Mouse (Mus musculus) small intestine, adult 2 months (tissue): ENCODE data around the gene Jun. TPM values are rescaled to one million over a fixed set of nuclear protein-coding genes. Genes with fewer than 3 reads are reported as not detected.

Experiments
- H3K27ac ChIP-seq: fragments of 200-500 bp; 2 replicates; pipeline ENCODE4 v1.5.1; 2012; ENCODE audit warnings: low read depth, low read length, control low read depth, inconsistent platforms; ENCODE audit not compliant: insufficient read depth
- H3K27me3 ChIP-seq: fragments of 200-500 bp; 2 replicates; pipeline ENCODE4 v1.6.1; 2012; ENCODE audit warnings: mild to moderate bottlenecking, moderate library complexity, low read length, inconsistent platforms; ENCODE audit not compliant: control insufficient read depth, insufficient read depth
- H3K36me3 ChIP-seq: fragments of 200-500 bp; 2 replicates; pipeline ENCODE4 v1.6.1; 2012; ENCODE audit warnings: mild to moderate bottlenecking, low read length, control low read depth, inconsistent platforms; ENCODE audit not compliant: control insufficient read depth, insufficient read depth
- H3K4me1 ChIP-seq: fragments of 200-500 bp; 2 replicates; pipeline ENCODE4 v1.6.1; 2012; ENCODE audit warnings: low read length, inconsistent platforms, mixed read lengths; ENCODE audit not compliant: control insufficient read depth, insufficient read depth, insufficient read length
- H3K4me3 ChIP-seq: fragments of 200-500 bp; 2 replicates; pipeline ENCODE4 v1.5.1; 2012; ENCODE audit warnings: low read depth, mild to moderate bottlenecking, control low read depth, inconsistent platforms, low read length, moderate library complexity
- CTCF ChIP-seq: fragments of 200-500 bp; IDR thresholded peaks from 2 replicates; pipeline ENCODE4 v1.5.1; 2012; ENCODE audit warnings: low read depth, mild to moderate bottlenecking, control low read depth, inconsistent platforms, low read length, moderate library complexity, mixed read lengths; ENCODE audit not compliant: insufficient replicate concordance, insufficient read length; ENCODE audit errors: extremely low read depth
- POLR2A ChIP-seq: fragments of 200-500 bp; IDR thresholded peaks from 2 replicates; pipeline ENCODE4 v1.6.1; 2012; ENCODE audit warnings: low read depth, mild to moderate bottlenecking, control low read depth, inconsistent platforms, low read length, moderate library complexity
- WGBS: fragments of 180-500 bp; shearing (Covaris S2); methylation state at CpG from one replicate; pipeline ENCODE4 v1.1.7; 2018; 5-methylcytosine and 5-hydroxymethylcytosine counted together
- polyA plus RNA-seq: library from polyadenylated mRNA; depleted of rRNA; stranded (reverse); fragments of >200 nt; gene quantifications from 2 replicates; pipeline ENCODE4 v1.2.3, GENCODE M21; 2012

Gene Jun
- polyA plus RNA-seq, 1 experiment: 143 TPM

DNA sequence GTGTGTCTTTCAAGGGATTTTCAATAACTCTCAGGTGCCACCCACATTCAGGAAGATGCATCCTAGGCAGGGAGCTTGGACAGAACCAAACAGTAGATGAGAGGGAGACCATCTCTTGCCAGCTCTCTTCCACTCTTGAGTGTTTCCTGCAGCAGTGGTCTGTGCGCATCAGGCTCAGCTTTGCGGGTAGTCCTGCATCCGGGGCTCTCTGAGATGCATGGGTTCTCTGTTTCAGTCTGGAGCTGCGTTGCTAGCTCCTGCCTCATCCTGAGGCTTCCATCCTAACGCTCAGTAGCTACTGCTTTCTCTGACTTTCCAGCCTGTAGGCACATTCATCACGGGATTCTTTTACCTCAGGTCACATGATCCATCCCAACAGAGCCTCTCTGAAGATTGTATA, 43.9 kb upstream of the Jun start:
- WGBS: 92% methylated on average over 6 of the region's 6 CpGs
- Histone ChIP-seq H3K4me3 (no peak overlapping the region), H3K4me1 (no peaks in the 10 kb centered on the region), H3K27me3 (no peaks in the 10 kb centered on the region), H3K36me3 (no peaks in the 10 kb centered on the region), H3K27ac (no peak overlapping the region)
- TF ChIP-seq CTCF: no peak
- no peak for TF ChIP-seq POLR2A

DNA sequence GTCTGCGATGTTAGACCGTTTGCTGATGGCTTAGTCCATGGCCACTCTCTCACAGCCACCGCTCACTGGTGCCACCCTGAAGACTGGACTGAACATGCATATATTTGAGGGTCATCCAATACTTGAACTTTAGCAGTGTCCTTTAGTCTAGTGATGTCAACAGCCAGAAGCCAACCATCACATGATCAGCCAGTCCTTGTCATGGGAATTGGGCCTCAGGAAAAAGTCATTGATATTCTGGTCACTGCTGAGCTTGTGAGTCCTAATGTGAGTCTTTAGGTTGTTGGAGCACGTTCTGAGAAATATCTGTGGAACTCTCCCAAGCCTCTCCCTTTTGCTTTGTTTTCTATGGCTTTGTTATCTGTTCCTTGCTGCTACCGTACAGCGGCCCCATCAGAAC, 43.3 kb upstream of the Jun start:
- H3K27me3 ChIP-seq: no peaks in the 10 kb centered on the region
- no peak for TF ChIP-seq POLR2A
- no peak for TF ChIP-seq CTCF
- H3K4me1 ChIP-seq: no peaks in the 10 kb centered on the region
- H3K4me3 ChIP-seq: no peak overlapping the region
- 79% methylated on average over 6 of the region's 6 CpGs for WGBS
- no peak overlapping the region for H3K27ac ChIP-seq
- no peaks in the 10 kb centered on the region for H3K36me3 ChIP-seq

DNA sequence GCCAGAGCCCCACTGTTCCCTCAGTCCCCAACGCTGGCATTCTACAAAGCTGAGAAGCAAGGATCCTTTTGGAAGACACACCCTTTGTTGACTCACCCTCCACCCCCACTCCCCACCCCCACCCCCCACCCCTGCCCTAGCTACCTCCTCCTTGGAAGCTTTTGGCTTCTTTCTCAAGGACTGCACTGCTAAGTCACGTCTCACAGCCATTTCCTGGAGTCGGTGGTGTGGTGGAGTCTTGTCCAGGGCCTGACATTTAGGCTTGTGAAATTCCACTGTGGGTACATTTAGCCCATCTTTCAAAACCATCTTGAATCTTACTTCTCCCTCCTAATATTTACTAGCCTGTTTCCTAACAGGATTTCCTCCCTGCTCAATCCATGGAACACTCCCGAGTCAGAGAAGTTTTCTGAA, 42.7 kb upstream of the Jun start:
- no peak for TF ChIP-seq POLR2A
- no peak for TF ChIP-seq CTCF
- Histone ChIP-seq H3K27ac (0 out of 2 replicates have a peak overlapping the region, but pooled peaks have one; percentile 36), H3K36me3 (no peaks in the 10 kb centered on the region), H3K27me3 (no peaks in the 10 kb centered on the region), H3K4me1 (no peaks in the 10 kb centered on the region), H3K4me3 (no peak overlapping the region)
- WGBS: 26% methylated on average over 4 of the region's 4 CpGs

DNA sequence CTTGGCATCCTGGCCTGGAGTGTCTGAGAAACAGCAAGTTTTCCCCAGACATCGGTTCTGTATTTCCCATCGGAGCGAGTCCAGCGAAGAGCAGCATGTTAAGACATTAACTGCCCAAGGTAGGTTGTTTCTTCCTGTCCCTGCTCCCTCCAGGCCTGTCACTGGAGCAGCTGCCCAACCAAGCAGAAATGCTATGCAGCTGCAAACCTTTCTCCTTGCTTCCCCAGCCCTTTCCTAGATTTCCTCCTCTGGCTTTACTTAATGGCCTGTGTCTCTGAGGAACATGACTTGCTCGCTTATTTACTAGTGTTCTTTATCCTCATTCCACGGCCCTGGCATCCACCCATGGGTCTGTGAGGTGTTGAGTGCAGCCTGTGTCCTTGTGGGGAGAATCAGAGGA, 41.6 kb upstream of the Jun start:
- Histone ChIP-seq H3K27me3 (no peaks in the 10 kb centered on the region), H3K36me3 (no peaks in the 10 kb centered on the region), H3K4me1 (no peaks in the 10 kb centered on the region), H3K27ac (no peak overlapping the region), H3K4me3 (no peak overlapping the region)
- TF ChIP-seq POLR2A (no peak), CTCF (no peak)
- 86% methylated on average over 6 of the region's 6 CpGs for WGBS

DNA sequence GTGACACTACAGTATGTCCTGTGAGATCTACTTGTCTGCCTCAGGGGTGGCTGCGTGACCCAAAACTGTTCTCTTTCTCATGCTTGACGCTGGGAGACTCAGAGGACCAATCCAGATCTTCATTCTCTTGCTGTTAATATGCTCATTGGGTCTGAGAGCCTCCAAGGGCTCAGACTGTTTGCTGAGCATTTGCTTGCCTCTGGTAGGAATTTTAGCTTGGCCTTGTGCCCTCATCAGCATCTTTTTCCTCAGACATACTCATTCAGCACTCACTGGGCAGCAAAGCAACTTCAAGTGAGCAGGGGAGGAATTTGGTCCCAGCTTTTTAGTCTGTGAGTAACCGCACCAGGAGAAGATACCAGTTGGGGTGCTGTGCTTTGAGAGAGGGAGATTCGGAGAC, 40.5 kb upstream of the Jun start:
- Histone ChIP-seq H3K36me3 (no peaks in the 10 kb centered on the region), H3K4me1 (no peaks in the 10 kb centered on the region), H3K4me3 (no peak overlapping the region), H3K27me3 (no peaks in the 10 kb centered on the region), H3K27ac (no peak overlapping the region)
- TF ChIP-seq POLR2A: no peak
- TF ChIP-seq CTCF: no peak
- WGBS: 93% methylated on average over 4 of the region's 4 CpGs

DNA sequence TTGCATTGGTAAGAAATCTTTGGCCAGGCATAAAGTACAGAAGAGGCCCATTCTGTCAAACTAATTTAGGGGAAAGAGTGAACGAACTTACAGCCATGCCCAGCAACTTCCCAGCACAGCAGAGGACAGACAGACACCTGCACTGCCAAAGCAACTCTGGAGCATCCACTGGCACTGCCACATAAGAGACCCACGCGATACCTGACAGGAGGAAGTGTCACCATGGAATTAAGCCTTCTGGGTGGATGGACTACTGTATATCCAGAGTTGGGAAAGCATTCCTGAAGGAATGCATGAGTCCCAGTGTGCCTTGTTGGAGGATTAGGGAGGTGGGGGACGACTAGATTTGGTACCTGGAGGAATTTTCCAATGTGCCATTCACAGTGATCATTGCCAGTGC, 39.5 kb upstream of the Jun start:
- H3K36me3 ChIP-seq: no peaks in the 10 kb centered on the region
- 85% methylated on average over 4 of the region's 4 CpGs for WGBS
- H3K27me3 ChIP-seq: no peaks in the 10 kb centered on the region
- TF ChIP-seq CTCF (no peak), POLR2A (no peak)
- H3K4me1 ChIP-seq: no peaks in the 10 kb centered on the region
- no peak overlapping the region for H3K27ac ChIP-seq
- no peak overlapping the region for H3K4me3 ChIP-seq

DNA sequence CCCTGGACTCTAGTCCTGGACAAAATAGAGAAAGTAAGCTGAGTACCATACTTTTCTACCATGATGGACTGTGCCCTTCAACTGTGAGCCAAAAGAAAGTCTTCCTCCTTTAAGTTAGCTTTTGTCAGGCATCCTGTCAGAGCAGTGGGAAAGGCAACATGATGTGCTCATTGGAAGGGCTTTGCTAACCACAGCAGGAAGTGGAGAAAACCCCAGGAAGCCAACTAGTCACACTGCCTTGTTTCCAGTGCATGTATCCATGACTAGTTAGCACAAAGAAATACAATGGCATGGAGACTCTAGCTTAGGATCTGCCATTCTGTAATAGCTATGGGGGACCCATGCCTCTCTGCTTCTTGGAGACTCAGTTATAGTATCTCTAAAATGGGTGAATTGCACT, 37.9 kb upstream of the Jun start:
- no peak overlapping the region for H3K27ac ChIP-seq
- no peaks in the 10 kb centered on the region for H3K36me3 ChIP-seq
- TF ChIP-seq CTCF: no peak
- no peak for TF ChIP-seq POLR2A
- no peaks in the 10 kb centered on the region for H3K27me3 ChIP-seq
- no peaks in the 10 kb centered on the region for H3K4me1 ChIP-seq
- H3K4me3 ChIP-seq: no peak overlapping the region

DNA sequence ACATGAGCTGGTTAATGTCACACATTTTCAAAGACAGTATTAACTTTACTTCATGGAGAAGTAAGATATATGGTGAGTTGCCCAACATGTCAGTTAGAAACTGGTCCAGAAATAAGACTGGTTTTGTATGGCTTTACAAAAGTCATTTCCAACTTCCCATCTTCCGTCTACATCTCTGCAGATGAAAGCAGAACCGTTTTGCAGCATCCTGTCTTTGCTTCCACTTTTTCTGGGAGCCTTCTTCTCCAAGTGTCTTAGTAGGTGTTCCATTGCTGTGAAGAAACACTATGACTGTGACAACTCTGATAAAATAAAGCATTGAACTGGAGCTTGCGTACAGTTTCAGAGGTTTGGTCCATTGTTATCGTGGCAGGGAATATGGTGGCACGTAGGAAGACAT, 37.0 kb upstream of the Jun start:
- Histone ChIP-seq H3K4me1 (no peaks in the 10 kb centered on the region), H3K4me3 (no peak overlapping the region), H3K36me3 (no peaks in the 10 kb centered on the region), H3K27me3 (no peaks in the 10 kb centered on the region), H3K27ac (no peak overlapping the region)
- WGBS: 95% methylated on average over 5 of the region's 5 CpGs
- TF ChIP-seq CTCF (no peak), POLR2A (no peak)
